Mouse (Mus musculus) cortical plate, adult 2 months (tissue): Measurements from ENCODE around the gene Cyp24a1.

ENCODE experiments used
- CTCF ChIP-seq: fragments of 200-500 bp; IDR thresholded peaks from 2 replicates; pipeline ENCODE4 v1.5.1; 2011; ENCODE audit warnings: mild to moderate bottlenecking, control low read depth, low read length; ENCODE audit not compliant: insufficient read depth; ENCODE audit errors: extremely low read depth
- POLR2A ChIP-seq: fragments of 200-500 bp; IDR thresholded peaks from 2 replicates; pipeline ENCODE4 v1.6.1; 2011; ENCODE audit warnings: mild to moderate bottlenecking, low read length, control low read depth; ENCODE audit not compliant: insufficient read depth; ENCODE audit errors: extremely low read depth

- no peak for TF ChIP-seq POLR2A
- no peak for TF ChIP-seq CTCF
Measured at GRCm38 (mm10) chr2:170526513-170526912, 29.6 kb upstream of the Cyp24a1 start.
